Mouse (Mus musculus) retina, embryonic 14.5 days (tissue): ENCODE results near the gene Gm7544.
"Not testable (repeated sequence)": the region's sequence is repeated elsewhere in the genome, so short reads cannot be mapped to it uniquely, and the experiment has no call there.

Experiments
- DNase-seq: peaks from one replicate; pipeline ENCODE4 v3.0.0-alpha.2; 2015; ENCODE audit warnings: low spot score

Gene Gm7544

GRCm38 (mm10) chr1:82955913-82956312, at the start of gene Gm7544:
Gene Gm7544 (minus strand): TSS chr1:82956013.
- not testable (repeated sequence) for DNase-seq

GRCm38 (mm10) chr1:83000306-83000705, 44.5 kb upstream of the Gm7544 start, which contains the start of gene Gm47959:
Gene Gm47959 (plus strand): TSS chr1:83000548.
- not testable (repeated sequence) for DNase-seq

- DNase-seq, result no peak
These were observed 38.1 kb upstream of the Gm7544 start for GRCm38 (mm10) chr1:82993947-82994346.

GRCm38 (mm10) chr1:82992093-82992492, 36.3 kb upstream of the Gm7544 start:
- DNase-seq, result no peak

GRCm38 (mm10) chr1:82991596-82991995, 35.8 kb upstream of the Gm7544 start:
- DNase-seq, result no peak

- DNase-seq, result no peak
These were observed 35.2 kb upstream of the Gm7544 start for GRCm38 (mm10) chr1:82991062-82991461.

- peak; percentile 85 for DNase-seq
These were observed 31.9 kb upstream of the Gm7544 start for GRCm38 (mm10) chr1:82987530-82988198.

GRCm38 (mm10) chr1:82986738-82987137, 30.9 kb upstream of the Gm7544 start:
- no peak for DNase-seq

GRCm38 (mm10) chr1:82977840-82978239, 22.0 kb upstream of the Gm7544 start:
- no peak for DNase-seq

GRCm38 (mm10) chr1:82975750-82976149, 19.9 kb upstream of the Gm7544 start:
- no peak for DNase-seq

GRCm38 (mm10) chr1:82974342-82974741, 18.5 kb upstream of the Gm7544 start:
- DNase-seq, result no peak

- DNase-seq, result no peak
These were observed 18.1 kb upstream of the Gm7544 start for GRCm38 (mm10) chr1:82973901-82974300.

GRCm38 (mm10) chr1:82973244-82973643, 17.4 kb upstream of the Gm7544 start:
- DNase-seq, result no peak

- DNase-seq, result no peak
These were observed 16.2 kb upstream of the Gm7544 start for GRCm38 (mm10) chr1:82972046-82972445.

- DNase-seq, result no peak
These were observed 10.6 kb upstream of the Gm7544 start for GRCm38 (mm10) chr1:82966413-82966812.

- DNase-seq, result no peak
These were observed 4.1 kb upstream of the Gm7544 start, which contains the start of gene Gm47955 for GRCm38 (mm10) chr1:82959870-82960385. Gene Gm47955 (plus strand): TSS chr1:82960286.

- no peak for DNase-seq
These were observed 7.2 kb downstream of the Gm7544 start for GRCm38 (mm10) chr1:82948601-82949000.

- DNase-seq, result not testable (repeated sequence)
These were observed 9.8 kb downstream of the Gm7544 start for GRCm38 (mm10) chr1:82946029-82946428.

- not testable (repeated sequence) for DNase-seq
These were observed 12.5 kb downstream of the Gm7544 start, which contains the start of gene A030003K21Rik for GRCm38 (mm10) chr1:82943295-82943694. Gene A030003K21Rik (minus strand): TSS chr1:82943388.

GRCm38 (mm10) chr1:82942505-82942904, 13.3 kb downstream of the Gm7544 start:
- DNase-seq, result not testable (repeated sequence)

- DNase-seq, result no peak
These were observed 17.1 kb downstream of the Gm7544 start for GRCm38 (mm10) chr1:82938666-82939065.

GRCm38 (mm10) chr1:82931326-82931725, 24.5 kb downstream of the Gm7544 start, which contains the start of gene Gm6217:
Gene Gm6217 (minus strand): TSS chr1:82931399.
- DNase-seq, result not testable (repeated sequence)

GRCm38 (mm10) chr1:82930558-82930957, 25.3 kb downstream of the Gm7544 start:
- not testable (repeated sequence) for DNase-seq
